Mouse (Mus musculus): ENCODE data around the gene Jdp2. TPM values are rescaled to one million over a fixed set of nuclear protein-coding genes. Genes with fewer than 3 reads are reported as not detected.

Jdp2 gene
- total RNA-seq, 2 experiments from 2014 or later, result 15.5 to 21.1 TPM

- no peak for DNase-seq
Measured at GRCm38 (mm10) chr12:85600637-85601036, 1.8 kb downstream of the Jdp2 start.

DNA sequence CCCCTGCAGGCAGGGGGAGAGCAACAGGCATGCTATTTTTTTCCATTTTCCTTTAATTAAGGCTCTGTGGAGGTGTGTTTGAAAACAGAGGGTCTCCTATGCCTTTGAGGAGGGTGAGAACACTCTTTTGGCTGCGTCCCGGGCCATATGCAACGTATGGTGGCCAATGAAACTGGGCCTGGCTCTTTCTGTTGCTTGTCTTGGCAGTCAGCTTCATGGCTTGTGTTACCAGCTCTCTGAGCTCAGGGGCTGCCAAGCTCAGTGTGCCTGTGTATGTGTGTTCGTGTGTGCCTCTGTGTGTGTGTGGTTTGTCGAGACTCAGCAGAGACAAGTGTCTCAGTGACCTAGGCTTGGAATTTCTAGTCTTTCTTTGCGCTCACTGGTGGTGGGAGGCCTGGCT is 2.7 kb downstream of the Jdp2 start:
- peak in 1 of 2 experiments; percentile 7 for DNase-seq

- DNase-seq, result peak in 1 of 2 experiments; percentile 5
Measured at GRCm38 (mm10) chr12:85602153-85602552, 3.3 kb downstream of the Jdp2 start.

DNA sequence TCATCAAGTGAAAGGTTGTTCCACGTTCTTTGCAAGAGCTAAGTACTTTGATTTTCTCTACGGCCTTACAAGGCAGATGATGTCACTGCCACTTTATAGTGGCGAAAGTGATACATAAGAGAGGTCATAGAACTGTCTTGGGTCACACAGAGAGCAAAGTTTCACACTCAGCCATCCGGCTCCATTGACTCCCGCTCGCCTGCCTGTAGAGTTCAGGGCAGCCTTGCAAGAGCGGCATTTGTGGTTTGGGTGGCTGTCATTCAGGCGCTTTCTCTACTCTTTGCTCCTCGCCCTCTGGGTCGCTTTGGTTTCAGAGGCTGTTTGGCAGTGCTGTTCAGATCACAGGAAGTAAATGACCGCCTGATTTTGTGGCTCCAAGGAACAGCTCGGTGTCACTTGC is 4.0 kb downstream of the Jdp2 start:
- peak in 1 of 2 experiments; percentile 3 for DNase-seq

DNA sequence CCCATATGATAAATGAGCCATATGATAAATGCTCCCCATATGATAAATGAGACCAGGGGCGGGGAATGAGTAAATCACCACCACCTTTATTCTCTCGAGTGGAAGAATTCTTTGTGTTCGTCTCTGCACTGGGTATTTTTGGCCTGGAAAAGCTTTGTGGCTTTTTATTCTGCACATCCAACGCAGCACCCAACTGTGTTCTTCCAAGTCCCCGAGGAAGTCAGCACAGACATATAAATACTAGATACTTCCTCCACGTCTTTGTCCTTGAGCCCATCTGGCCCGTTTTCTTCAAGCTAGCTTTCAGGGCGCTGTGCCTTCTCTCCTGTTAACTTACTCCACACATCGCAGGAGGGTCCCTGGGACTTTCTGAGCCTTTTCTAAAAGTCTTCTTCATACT is 4.9 kb downstream of the Jdp2 start:
- no peak for DNase-seq

DNA sequence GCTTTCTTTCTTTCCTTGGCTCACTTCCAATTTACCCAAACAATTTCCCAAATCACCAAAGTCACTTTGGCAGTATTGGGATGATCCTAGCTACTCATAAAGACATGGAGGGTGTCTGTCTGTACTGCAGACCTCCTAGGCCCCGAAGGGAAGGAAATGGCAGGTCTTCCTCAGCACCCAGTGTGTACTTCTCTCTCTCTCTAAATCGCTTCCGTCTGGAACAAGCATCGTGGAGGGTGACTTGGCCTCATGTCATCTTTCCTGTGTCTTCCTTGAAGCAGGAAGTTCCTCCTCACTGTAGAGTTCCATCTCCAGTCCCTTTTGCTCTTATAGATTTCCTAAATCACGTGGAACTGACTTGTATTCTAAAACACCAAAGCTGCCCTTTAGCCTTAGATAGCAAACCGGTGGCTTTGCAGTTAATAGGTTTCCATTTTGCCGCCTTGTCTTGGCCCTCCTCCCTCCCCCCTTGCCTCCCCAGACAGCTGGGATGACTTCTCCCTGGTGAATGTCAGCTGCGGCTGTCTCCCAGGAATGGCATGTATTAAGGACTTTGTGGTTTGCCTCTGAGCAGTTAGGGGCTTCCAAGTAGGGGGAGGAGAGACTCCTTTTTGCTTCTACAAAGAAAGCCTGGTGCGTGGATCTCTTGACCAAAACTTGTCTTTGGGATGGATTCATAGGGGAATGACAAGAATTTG is 5.6 kb downstream of the Jdp2 start:
- DNase-seq, result no peak

DNA sequence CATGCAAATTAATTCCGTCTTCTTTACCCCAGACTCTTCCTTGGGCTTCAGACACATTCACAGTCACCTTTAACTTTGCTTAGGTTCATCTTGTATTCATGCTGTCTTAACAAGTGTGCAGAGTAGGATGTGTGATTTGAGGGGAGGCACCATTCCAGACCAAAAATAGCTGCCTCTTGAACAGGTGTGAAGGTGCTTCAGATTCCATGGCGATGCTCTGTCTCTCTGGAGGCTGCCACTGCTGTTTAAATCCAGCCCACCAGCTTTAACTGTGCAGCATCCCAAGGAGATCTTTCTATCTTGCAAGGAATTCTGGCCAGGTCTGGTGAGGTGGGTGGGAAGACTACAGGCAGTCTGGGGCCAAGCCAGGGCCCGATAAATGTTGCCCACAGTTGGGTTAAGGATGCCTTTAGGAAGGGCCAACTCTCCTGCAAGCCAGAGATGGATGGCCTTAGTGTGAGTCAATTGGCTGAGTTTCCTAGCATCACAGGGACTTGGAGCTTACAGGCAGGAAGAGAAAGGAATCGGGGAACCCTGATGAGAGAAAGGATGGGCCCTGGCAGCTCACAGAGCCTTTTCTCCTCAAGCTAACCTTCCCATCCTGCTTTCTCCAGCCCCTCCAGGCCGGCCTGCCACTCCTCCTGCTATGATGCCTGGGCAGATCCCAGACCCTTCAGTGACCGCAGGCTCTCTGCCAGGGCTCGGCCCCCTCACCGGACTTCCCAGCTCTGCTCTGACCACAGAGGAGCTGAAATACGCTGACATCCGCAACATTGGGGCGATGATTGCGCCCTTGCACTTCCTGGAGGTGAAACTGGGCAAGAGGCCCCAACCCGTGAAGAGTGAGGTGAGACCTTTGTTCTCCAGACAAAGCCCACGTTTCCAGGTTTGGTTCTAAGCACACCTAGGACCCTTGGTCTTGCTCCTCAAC is 9.0 kb downstream of the Jdp2 start:
- peak in 1 of 2 experiments; percentile 10 for DNase-seq

- no peak for DNase-seq
Measured at GRCm38 (mm10) chr12:85610167-85610566, 11.3 kb downstream of the Jdp2 start.

DNA sequence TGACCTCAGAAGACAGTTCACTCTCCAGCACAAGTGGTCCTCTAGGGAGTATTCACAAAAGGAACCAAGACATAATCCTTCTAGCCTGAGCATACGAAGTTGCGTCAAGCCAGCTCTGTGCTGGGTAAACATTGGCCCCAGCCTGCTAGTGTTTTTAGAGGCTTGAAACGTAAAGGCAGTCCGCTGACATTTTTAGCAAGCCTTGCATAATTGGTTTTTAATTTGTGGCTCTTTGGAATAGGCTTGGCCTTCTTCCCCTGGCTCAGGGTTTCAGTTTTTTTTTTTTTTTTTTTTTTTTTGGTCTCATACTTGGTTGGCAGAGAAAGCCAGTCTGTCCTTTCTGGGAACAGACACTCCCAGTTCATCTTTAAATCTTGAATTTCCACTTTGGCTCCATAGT is 15.3 kb downstream of the Jdp2 start:
- DNase-seq, result no peak

DNA sequence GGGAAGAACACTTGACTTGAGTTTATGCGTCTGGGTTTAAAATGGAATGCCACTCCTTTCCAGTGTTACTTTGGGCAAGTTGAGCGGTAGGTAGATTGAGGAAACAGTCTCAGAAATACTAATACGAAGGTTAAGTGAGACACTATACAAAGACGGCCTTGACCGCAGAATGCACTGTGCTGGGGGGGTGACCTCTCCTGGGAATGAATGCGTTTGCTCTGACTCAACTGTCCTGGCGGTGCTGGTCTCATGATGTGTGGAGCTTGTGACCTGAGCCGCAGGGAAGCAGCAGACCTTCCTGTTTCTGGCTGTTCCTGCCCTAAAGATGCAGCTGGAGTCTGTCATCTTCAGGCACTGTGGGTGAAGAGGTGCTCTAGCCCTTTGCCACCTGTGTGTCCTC is 16.7 kb downstream of the Jdp2 start:
- peak in 1 of 2 experiments; percentile 24 for DNase-seq

DNA sequence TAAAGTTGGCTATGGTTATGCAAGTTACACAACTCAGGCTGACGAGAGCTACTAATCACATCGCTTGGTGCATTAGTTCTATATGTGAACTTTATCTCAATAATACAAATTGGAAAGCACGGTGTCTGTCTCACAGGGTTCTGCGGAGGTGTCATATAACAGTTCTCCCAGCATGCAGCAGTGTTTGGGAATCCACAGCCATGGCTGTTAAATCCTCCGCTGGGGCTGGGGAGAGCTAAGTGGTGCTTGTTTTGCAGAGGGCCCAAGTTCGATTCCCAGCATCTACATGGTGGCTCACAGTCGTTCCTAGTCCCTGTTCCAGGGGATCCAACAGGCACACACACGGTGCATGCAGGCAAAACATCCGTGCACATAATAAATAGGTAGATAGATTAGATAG is 19.1 kb downstream of the Jdp2 start:
- DNase-seq, result no peak

DNA sequence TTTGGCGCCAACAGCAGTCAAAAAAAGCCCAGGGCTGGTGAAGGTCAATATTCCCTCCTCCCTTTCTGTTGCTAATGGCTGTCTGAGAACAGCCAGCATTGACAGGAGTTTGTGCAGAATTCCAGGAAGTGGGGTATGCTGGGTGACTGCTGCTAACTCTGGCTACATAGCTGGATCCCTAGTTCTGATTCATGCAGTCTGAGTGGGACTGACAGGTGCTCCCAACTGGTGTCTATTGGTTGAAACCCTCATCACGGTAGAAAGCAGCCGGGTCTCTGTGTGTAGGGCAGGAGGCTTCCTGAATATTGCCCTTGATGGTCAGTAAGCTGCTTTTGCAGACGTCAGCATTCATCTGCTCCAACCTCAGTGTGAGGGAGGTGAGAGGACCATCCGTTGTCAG is 19.6 kb downstream of the Jdp2 start:
- DNase-seq, result no peak

DNA sequence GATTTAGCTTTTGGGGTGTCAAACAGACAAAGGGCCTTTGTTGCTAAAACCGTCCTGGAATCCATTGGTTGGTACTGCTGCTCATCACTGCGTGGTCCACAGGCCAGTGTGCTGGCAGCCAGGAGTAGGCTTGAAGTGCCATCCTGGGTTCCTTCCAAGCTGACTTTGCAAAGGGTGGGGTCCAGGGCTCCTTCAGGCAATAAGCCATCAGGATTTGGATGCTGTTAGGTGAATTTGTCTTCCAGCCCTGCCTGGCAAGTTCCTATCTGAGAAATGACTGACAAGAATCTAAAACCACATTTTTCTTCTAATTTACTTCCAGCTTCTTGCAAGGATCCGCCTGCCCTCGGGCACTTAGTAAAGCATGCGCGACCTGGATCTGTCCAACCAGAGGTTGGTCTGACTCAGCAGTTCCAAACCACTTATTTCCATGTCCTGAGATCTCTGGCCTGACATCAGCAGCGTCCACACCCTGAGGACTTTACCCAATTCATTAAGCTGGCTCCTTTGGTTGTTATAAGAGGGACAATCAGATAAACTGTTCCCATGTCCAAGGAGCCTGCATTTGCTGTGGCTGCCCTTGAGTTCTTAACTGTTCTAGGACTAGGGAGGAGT is 20.6 kb downstream of the Jdp2 start:
- DNase-seq, result no peak

GRCm38 (mm10) chr12:85619898-85620443 is 21.1 kb downstream of the Jdp2 start:
- DNase-seq, result peak in 1 of 2 experiments; percentile 20

DNA sequence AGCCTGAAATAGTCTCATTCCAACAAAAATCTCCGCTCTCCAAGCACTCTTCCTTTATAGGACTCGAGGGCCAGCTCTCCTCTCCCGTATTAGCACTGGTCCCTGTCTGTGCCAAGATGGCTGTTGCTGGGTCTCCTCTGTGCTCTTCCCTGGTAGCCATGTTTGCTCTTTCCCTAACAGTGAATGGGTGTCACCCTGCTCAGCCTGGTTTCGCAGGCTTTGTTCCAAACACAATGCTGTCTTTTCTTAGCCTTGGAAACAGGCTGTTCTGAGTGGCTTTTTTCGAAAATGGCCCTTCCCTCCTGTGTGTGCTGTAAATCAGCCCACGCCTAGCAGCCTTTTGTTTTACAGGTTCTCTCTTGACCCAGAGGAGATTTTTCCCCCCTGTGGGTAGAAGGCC is 22.2 kb downstream of the Jdp2 start:
- DNase-seq, result no peak

- no peak for DNase-seq
Measured at GRCm38 (mm10) chr12:85621673-85622072, 22.8 kb downstream of the Jdp2 start.

DNA sequence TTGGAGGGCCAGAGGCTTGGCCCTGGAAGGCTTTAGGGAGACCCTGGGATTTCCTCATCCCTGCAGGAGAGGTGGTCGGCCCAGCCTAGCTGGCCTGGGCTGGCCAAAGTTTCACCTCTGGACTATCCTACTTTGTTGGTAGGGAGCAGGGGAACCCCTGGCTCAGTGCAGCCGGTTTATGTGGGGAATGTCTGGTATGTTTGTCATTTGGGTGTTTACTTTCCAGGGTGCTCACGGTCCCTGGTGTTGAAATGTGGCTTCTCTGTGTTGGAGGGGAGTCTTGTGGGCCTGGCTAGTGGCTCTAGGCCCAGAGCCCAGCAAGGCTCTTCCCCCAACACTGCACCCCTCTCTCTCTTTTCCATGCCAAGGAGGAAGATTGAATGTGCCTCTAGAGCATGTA is 24.9 kb downstream of the Jdp2 start:
- no peak for DNase-seq

DNA sequence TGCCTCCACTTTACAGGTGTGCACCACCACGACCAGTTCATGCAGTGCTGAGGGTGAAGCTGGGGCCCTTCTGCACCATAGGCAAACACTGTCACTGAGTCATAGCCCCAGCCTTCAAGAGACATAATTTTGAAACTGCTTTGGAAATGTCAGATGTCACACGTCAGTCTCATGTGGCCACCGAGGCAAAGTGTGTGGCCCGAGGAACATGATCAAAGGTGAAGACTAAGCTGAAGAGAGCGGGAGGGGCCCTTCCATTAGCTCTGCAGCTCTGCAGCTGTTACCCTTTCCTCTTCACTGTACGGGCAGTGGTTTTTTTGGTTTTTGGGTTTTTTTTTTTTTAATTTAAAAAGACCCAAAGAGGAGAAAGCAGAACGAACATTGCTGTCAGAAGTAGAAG is 25.8 kb downstream of the Jdp2 start:
- peak in 1 of 2 experiments; percentile 38 for DNase-seq

DNA sequence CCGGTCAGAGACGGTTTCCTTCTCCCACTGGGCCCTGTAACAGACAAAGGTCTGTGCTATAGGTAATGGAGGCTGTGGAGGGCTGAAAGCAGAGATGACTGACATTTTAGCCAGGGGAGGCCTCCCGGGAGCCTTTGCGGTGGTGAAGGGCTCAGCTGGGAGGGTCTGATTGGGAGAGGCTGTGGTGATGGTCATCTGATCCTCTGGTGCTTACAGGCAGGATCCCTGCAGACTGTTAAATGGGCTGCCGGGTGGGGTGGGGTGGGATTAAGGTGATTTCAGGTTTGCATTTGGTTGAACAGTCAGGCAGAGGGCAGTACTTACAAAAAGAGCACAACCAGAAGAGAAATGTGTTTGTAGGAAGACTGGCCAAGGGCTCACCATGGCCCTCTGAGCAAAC is 27.0 kb downstream of the Jdp2 start:
- DNase-seq, result no peak

- DNase-seq, result peak; percentile 20 to 47
Measured at GRCm38 (mm10) chr12:85629661-85630481, 31.0 kb downstream of the Jdp2 start.

DNA sequence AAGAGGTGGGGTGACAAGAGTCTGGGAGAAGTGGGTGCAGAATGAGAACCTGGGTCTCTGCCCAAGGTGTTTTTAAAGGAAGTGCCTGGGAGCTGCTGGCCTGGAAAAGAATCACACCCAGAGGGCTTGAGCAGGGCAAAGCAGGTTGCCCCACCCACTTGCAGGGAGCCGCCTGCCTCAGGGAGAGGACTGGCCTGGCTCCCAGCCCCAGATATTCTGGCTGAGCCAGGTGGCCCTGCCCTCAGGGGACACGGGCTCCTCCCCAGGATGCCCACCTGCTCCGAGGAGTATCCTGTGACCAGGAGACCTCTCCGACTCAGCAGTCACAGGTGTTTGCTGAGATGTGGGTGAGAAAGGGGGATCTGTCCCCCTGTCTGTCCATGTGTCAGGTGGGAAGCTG is 32.4 kb downstream of the Jdp2 start:
- DNase-seq, result no peak

GRCm38 (mm10) chr12:85632321-85632720 is 33.5 kb downstream of the Jdp2 start:
- DNase-seq, result no peak
